Mouse (Mus musculus): ENCODE measurements around the gene Gm9507. TPM values are rescaled to one million over a fixed set of nuclear protein-coding genes. Genes with fewer than 3 reads are reported as not detected.

The Gm9507 gene
- total RNA-seq (2014; fragmentation: Nextera tagmentation) = not detected in 2 replicates
- not detected in 2 replicates for total RNA-seq (2017)
- not detected in 2 replicates for polyA plus RNA-seq (2012)

DNA sequence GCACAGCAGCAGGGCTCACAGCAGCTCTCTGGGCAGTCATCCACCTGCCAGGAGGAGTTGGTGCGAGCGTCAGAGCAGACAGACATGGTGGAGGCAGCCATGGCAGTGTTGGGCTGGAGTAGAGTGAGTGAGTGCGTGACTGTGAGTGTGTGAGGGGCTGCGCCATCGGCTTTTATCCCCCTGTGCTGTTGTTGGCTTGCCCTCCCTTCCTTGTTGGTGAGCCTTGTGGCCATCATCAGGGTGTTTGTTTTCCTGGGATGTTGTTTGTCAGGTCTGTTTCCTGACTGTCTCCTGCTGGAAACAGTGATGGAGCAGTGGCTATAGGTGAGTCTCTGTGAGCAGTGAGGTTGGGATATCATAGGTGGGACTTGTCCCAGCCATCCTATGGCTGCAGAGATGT lies at the start of gene Gm9507:
TSS of gene Gm9507 (minus strand) at position 101 of the 400 bp plus-strand sequence.
- no peaks in the 10 kb centered on the region for H3K4me1 ChIP-seq (ENCODE audit: insufficient read depth, low read depth, low read length)
- no peaks in the 10 kb centered on the region for H3K36me3 ChIP-seq (replicated peaks)
- H3K9me3 ChIP-seq (replicated peaks) = no peaks in the 10 kb centered on the region
- ATAC-seq (ENCODE audit: extremely low read depth, insufficient number of reproducible peaks, low FRiP score, poor library complexity, severe bottlenecking) (no peak), DNase-seq (ENCODE audit: low spot score) (no peak)
- H3K27me3 ChIP-seq (ENCODE audit: insufficient read depth, low read length) = no peaks in the 10 kb centered on the region
- TF ChIP-seq POLR2AphosphoS5 (IDR thresholded peaks at IDR 0.05; ENCODE audit: insufficient replicate concordance, low read depth, low read length) (no peak), TAL1 (conservative IDR thresholded peaks at IDR 0.05; ENCODE audit: low read depth, low read length) (no peak), CTCF (IDR thresholded peaks at IDR 0.05; ENCODE audit: low read depth, low read length) (no peak), GATA1 (IDR thresholded peaks at IDR 0.05; ENCODE audit: borderline replicate concordance, low read length) (no peak), GATA2 (IDR thresholded peaks at IDR 0.05; ENCODE audit: borderline replicate concordance, low read depth, low read length) (no peak)
- no peak within 1 kb of the TSS for H3K4me3 ChIP-seq (ENCODE audit: low read depth, low read length)

DNA sequence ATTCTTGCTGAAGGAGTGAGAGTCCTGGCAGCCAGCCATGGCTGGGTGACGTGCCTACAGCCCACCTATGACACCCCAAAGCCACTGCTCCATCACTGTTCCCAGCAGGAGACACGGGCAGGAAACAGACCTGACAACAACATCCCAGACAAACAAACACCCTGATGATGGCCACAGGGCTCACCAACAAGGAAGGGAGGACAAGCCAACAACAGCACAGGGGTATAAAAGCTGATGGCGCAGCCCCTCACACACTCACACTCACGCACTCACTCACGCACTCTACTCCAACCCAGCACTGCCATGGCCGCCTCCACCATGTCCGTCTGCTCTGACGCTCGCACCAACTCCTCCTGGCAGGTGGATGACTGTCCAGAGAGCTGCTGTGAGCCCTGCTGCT lies 40.9 kb upstream of the Gm9507 start, which contains the start of gene Gm10318:
TSS of gene Gm10318 (plus strand) at position 301 of the 400 bp plus-strand sequence.
- H3K27me3 ChIP-seq (ENCODE audit: insufficient read depth, low read length) = no peaks in the 10 kb centered on the region; the same call in none of the 2 replicates
- no peak for TF ChIP-seq TAL1 (conservative IDR thresholded peaks at IDR 0.05; ENCODE audit: low read depth, low read length)
- TF ChIP-seq GATA1 (IDR thresholded peaks at IDR 0.05; ENCODE audit: borderline replicate concordance, low read length) = no peak
- no peak for TF ChIP-seq CTCF (IDR thresholded peaks at IDR 0.05; ENCODE audit: low read depth, low read length)
- no peak for TF ChIP-seq GATA2 (IDR thresholded peaks at IDR 0.05; ENCODE audit: borderline replicate concordance, low read depth, low read length)
- no peak for TF ChIP-seq POLR2AphosphoS5 (IDR thresholded peaks at IDR 0.05; ENCODE audit: insufficient replicate concordance, low read depth, low read length)
- no peaks in the 10 kb centered on the region for H3K36me3 ChIP-seq (replicated peaks)
- DNase-seq (ENCODE audit: low spot score) (no peak), ATAC-seq (ENCODE audit: extremely low read depth, insufficient number of reproducible peaks, low FRiP score, poor library complexity, severe bottlenecking) (no peak)
- H3K4me3 ChIP-seq (ENCODE audit: low read depth, low read length) = no peak within 1 kb of the TSS
- H3K4me1 ChIP-seq (ENCODE audit: insufficient read depth, low read depth, low read length) = no peaks in the 10 kb centered on the region
- H3K9me3 ChIP-seq (replicated peaks) = no peaks in the 10 kb centered on the region

DNA sequence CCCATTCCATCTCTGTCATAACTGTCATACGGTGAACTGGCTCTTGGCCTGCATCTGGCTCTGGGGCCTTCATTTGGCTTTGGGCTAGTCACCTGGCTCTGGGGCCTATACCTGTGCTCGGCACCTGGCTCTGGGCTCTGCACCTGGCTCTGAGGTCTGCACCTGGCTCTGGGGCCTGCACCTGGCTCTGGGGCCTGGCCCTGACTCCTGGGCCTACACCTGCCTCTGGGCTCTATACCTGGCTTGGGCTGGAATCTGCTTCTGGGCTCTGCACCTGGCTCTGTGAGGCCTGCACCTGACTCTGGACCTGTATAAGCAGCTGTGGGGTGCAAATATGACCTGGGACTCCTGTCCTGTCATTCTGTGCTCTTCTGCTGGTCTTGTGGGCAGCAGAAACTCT lies 35.9 kb upstream of the Gm9507 start:
- Histone ChIP-seq H3K4me3 (ENCODE audit: low read depth, low read length) (no peak overlapping the region), H3K9me3 (replicated peaks) (no peaks in the 10 kb centered on the region), H3K27me3 (ENCODE audit: insufficient read depth, low read length) (peaks cover 2% of the 10 kb centered on the region; the same call in 1 of the 2 replicates), H3K36me3 (replicated peaks) (no peaks in the 10 kb centered on the region), H3K4me1 (ENCODE audit: insufficient read depth, low read depth, low read length) (no peaks in the 10 kb centered on the region)
- ATAC-seq (ENCODE audit: extremely low read depth, insufficient number of reproducible peaks, low FRiP score, poor library complexity, severe bottlenecking) = no peak
- DNase-seq (ENCODE audit: low spot score) = no peak
- no peak for TF ChIP-seq POLR2AphosphoS5 (IDR thresholded peaks at IDR 0.05; ENCODE audit: insufficient replicate concordance, low read depth, low read length)
- TF ChIP-seq TAL1 (conservative IDR thresholded peaks at IDR 0.05; ENCODE audit: low read depth, low read length) = no peak
- TF ChIP-seq CTCF (IDR thresholded peaks at IDR 0.05; ENCODE audit: low read depth, low read length) = no peak
- TF ChIP-seq GATA1 (IDR thresholded peaks at IDR 0.05; ENCODE audit: borderline replicate concordance, low read length) = no peak
- TF ChIP-seq GATA2 (IDR thresholded peaks at IDR 0.05; ENCODE audit: borderline replicate concordance, low read depth, low read length) = no peak

GRCm38 (mm10) chr10:77846961-77847360 lies 35.3 kb upstream of the Gm9507 start:
- ATAC-seq (ENCODE audit: extremely low read depth, insufficient number of reproducible peaks, low FRiP score, poor library complexity, severe bottlenecking) (no peak), DNase-seq (ENCODE audit: low spot score) (no peak)
- Histone ChIP-seq H3K4me1 (ENCODE audit: insufficient read depth, low read depth, low read length) (no peaks in the 10 kb centered on the region), H3K4me3 (ENCODE audit: low read depth, low read length) (no peak overlapping the region), H3K27me3 (ENCODE audit: insufficient read depth, low read length) (peaks cover 2% of the 10 kb centered on the region; the same call in 1 of the 2 replicates), H3K9me3 (replicated peaks) (no peaks in the 10 kb centered on the region), H3K36me3 (replicated peaks) (no peaks in the 10 kb centered on the region)
- TF ChIP-seq TAL1 (conservative IDR thresholded peaks at IDR 0.05; ENCODE audit: low read depth, low read length) = no peak
- no peak for TF ChIP-seq GATA2 (IDR thresholded peaks at IDR 0.05; ENCODE audit: borderline replicate concordance, low read depth, low read length)

DNA sequence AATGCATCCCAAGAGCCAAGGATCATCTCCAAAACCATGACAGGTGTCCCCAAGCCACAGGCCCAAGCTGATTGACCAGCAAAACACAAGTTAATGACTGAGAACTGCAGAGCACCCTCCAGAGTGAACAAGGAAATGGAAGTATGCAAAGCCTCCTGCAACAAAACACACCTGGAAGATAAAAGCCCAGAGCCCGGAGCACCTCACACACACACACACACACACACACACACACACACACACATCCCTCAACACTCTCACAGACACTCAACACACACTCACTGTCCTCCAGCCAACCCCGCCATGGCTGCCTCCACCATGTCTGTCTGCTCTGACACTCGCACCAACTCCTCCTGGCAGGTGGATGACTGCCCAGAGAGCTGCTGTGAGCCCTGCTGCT lies 34.9 kb upstream of the Gm9507 start, which contains the start of gene Gm36176:
TSS of gene Gm36176 (plus strand) at position 301 of the 400 bp plus-strand sequence.
- TF ChIP-seq GATA1 (IDR thresholded peaks at IDR 0.05; ENCODE audit: borderline replicate concordance, low read length) (no peak), POLR2AphosphoS5 (IDR thresholded peaks at IDR 0.05; ENCODE audit: insufficient replicate concordance, low read depth, low read length) (no peak), GATA2 (IDR thresholded peaks at IDR 0.05; ENCODE audit: borderline replicate concordance, low read depth, low read length) (no peak), CTCF (IDR thresholded peaks at IDR 0.05; ENCODE audit: low read depth, low read length) (no peak), TAL1 (conservative IDR thresholded peaks at IDR 0.05; ENCODE audit: low read depth, low read length) (no peak)
- H3K36me3 ChIP-seq (replicated peaks) = no peaks in the 10 kb centered on the region
- no peak for ATAC-seq (ENCODE audit: extremely low read depth, insufficient number of reproducible peaks, low FRiP score, poor library complexity, severe bottlenecking)
- no peaks in the 10 kb centered on the region for H3K4me1 ChIP-seq (ENCODE audit: insufficient read depth, low read depth, low read length)
- DNase-seq (ENCODE audit: low spot score) = no peak
- no peaks in the 10 kb centered on the region for H3K9me3 ChIP-seq (replicated peaks)
- no peak within 1 kb of the TSS for H3K4me3 ChIP-seq (ENCODE audit: low read depth, low read length)
- H3K27me3 ChIP-seq (ENCODE audit: insufficient read depth, low read length) = peaks cover 2% of the 10 kb centered on the region; the same call in 1 of the 2 replicates

- ATAC-seq (ENCODE audit: extremely low read depth, insufficient number of reproducible peaks, low FRiP score, poor library complexity, severe bottlenecking) = no peak
- no peak for DNase-seq (ENCODE audit: low spot score)
- Histone ChIP-seq H3K27me3 (ENCODE audit: insufficient read depth, low read length) (no peaks in the 10 kb centered on the region), H3K4me3 (ENCODE audit: low read depth, low read length) (no peak overlapping the region), H3K36me3 (replicated peaks) (no peaks in the 10 kb centered on the region), H3K4me1 (ENCODE audit: insufficient read depth, low read depth, low read length) (no peaks in the 10 kb centered on the region), H3K9me3 (replicated peaks) (no peaks in the 10 kb centered on the region)
- TF ChIP-seq GATA1 (IDR thresholded peaks at IDR 0.05; ENCODE audit: borderline replicate concordance, low read length) (no peak), POLR2AphosphoS5 (IDR thresholded peaks at IDR 0.05; ENCODE audit: insufficient replicate concordance, low read depth, low read length) (no peak), GATA2 (IDR thresholded peaks at IDR 0.05; ENCODE audit: borderline replicate concordance, low read depth, low read length) (no peak), CTCF (IDR thresholded peaks at IDR 0.05; ENCODE audit: low read depth, low read length) (no peak), TAL1 (conservative IDR thresholded peaks at IDR 0.05; ENCODE audit: low read depth, low read length) (no peak)
These were observed 27.4 kb upstream of the Gm9507 start for GRCm38 (mm10) chr10:77839006-77839405.

All from G1E (cell line).